Mouse (Mus musculus): ENCODE results near the gene Otof. TPM values are rescaled to one million over a fixed set of nuclear protein-coding genes. Genes with fewer than 3 reads are reported as not detected.

Gene Otof
- total RNA-seq (2023) = under 1 TPM; 0.36 to 0.71 TPM

GRCm38 (mm10) chr5:30461821-30462220 lies at the start of gene Otof:
TSS of gene Otof (minus strand) at chr5:30461932.

GRCm38 (mm10) chr5:30465861-30466260 lies 4.1 kb upstream of the Otof start, which contains the start of gene 1700001C02Rik:
TSS of gene 1700001C02Rik (plus strand) at chr5:30466047.

Other genes with a start within 250 kb of the Otof start
- gene Selenoi, start 229.4 kb downstream of the Otof start, total RNA-seq (2023) = 10 to 100 TPM; 12.4 to 12.9 TPM
- not detected for gene Drc1, start 180.5 kb downstream of the Otof start, total RNA-seq (2023)
- not detected for gene 1700001C02Rik, start 4.1 kb upstream of the Otof start, total RNA-seq (2023)
- gene Cib4, start 83.9 kb upstream of the Otof start, total RNA-seq (2023) = not detected
- gene Kcnk3, start 126.2 kb upstream of the Otof start, total RNA-seq (2023) = not detected
- 10 to 100 TPM; 43.2 to 49.5 TPM for gene Slc35f6, start 186.0 kb upstream of the Otof start, total RNA-seq (2023)
- gene Cenpa, start 204.8 kb upstream of the Otof start, total RNA-seq (2023) = 100 to 1,000 TPM; 127 to 133 TPM
- gene Dpysl5, start 249.6 kb upstream of the Otof start, total RNA-seq (2023) = not detected